Mouse (Mus musculus) thymus, adult 2 months (tissue): ENCODE measurements around the gene Gm17651.

Source experiments
- CTCF ChIP-seq: fragments of 200-500 bp; IDR thresholded peaks from 2 replicates; pipeline ENCODE4 v1.5.1; 2012; ENCODE audit warnings: mild to moderate bottlenecking, control low read depth, low read length, moderate library complexity, borderline replicate concordance; ENCODE audit not compliant: control insufficient read depth, poor library complexity, insufficient read depth; ENCODE audit errors: extremely low read depth
- POLR2A ChIP-seq: fragments of 200-500 bp; IDR thresholded peaks from 2 replicates; pipeline ENCODE4 v1.6.1; 2012; ENCODE audit warnings: mild to moderate bottlenecking, low read length, control low read depth, moderate library complexity; ENCODE audit not compliant: control insufficient read depth, poor library complexity, insufficient read depth; ENCODE audit errors: extremely low read depth

- TF ChIP-seq POLR2A, result no peak
- TF ChIP-seq CTCF, result no peak
These were observed 44.6 kb upstream of the Gm17651 start for GRCm38 (mm10) chr3:97719116-97719515.
